Mouse (Mus musculus) G1E (cell line): ENCODE measurements around the gene Slbp.

Source experiments
- CTCF ChIP-seq: IDR thresholded peaks from 2 replicates; pipeline ENCODE4 v1.5.1; 2012; ENCODE audit warnings: low read depth, low read length, inconsistent platforms, mixed read lengths
- GATA1 ChIP-seq: IDR thresholded peaks from 2 replicates; pipeline ENCODE4 v1.6.1; 2012; ENCODE audit warnings: borderline replicate concordance, low read length, inconsistent platforms, mixed read lengths

GRCm38 (mm10) chr5:33651017-33651416 lies 1.4 kb downstream of the Slbp start:
- TF ChIP-seq CTCF (no peak), GATA1 (no peak)
